Mouse (Mus musculus): ENCODE measurements around the gene Fyb2.

GRCm38 (mm10) chr4:104951280-104951878, 38.1 kb downstream of the Fyb2 start:
- no peak for TF ChIP-seq CTCF (conservative IDR thresholded peaks at IDR 0.05; ENCODE audit: low read length)
- TF ChIP-seq NANOG (IDR thresholded peaks at IDR 0.05; ENCODE audit: borderline replicate concordance, low read length), result no peak
- no peak for TF ChIP-seq POU5F1 (IDR thresholded peaks at IDR 0.05; ENCODE audit: borderline replicate concordance, low read length)

All from E14TG2a.4 (cell line).